Mouse (Mus musculus): ENCODE results near the gene Neurl2.
"Not testable (repeated sequence)": the region's sequence is repeated elsewhere in the genome, so short reads cannot be mapped to it uniquely, and the experiment has no call there.

Gene Neurl2

DNA sequence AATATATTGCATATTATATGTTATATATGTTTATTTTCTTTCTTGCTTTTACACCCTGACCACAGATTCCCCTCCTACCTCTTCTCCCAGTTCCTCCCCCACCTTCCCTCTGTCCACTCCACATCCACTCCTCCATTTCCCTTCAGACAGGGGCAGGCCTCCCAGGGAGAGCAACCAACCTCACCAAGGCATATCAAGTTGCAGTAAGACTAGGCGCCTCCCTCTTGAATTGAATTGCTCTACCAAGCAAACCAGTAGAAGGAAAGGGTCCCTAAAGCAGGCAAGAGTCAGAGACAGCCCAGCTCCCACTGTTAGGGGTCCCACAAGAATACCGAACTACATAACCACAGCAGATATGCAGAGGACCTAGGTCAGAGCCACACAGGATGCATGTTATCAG is 25.9 kb upstream of the Neurl2 start:
- in situ Hi-C loops (cut with MboI, MseI), result no loop called here

GRCm38 (mm10) chr2:164857842-164858553 is 24.7 kb upstream of the Neurl2 start:
- in situ Hi-C loops (cut with MboI, MseI), result no loop called here

DNA sequence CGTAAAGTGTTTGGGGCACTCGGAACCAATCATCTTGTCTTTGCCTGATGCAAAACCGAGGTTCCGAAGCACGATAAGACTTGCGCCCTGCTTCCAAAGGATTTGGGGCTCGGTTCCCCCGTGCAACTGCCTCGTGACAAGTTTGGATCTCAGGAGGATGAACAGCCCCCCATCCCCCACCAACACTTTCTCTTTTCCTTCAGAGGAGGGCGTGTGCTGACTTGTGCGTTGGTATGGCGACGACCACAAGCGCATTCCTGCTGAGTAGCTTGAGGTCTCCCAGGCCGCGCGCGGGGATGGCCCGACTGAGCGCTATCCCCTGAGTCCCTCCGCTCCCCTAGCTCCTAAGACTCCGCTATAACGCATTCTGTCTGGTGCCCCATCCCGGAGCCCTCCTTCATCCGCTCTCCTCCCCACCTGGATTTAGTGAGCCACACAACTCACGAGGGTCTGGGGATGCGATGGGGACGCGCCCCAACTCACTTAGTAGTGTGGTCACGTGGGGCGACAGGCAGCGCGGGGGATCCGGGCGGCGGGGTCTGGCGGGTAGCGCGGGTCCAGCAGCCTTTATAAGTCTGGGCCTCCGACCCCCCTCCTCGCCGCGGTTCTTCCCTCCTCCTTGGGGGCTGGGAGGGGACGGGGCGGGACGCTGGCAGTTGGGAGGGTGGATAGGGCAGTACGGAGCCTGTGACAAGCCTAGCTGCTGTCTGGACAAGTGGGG is 24.0 kb upstream of the Neurl2 start, which contains the start of gene Pltp:
TSS of gene Pltp (minus strand) at position 611 of the 721 bp plus-strand sequence.
- in situ Hi-C loops (cut with MboI, MseI), result no loop called here

DNA sequence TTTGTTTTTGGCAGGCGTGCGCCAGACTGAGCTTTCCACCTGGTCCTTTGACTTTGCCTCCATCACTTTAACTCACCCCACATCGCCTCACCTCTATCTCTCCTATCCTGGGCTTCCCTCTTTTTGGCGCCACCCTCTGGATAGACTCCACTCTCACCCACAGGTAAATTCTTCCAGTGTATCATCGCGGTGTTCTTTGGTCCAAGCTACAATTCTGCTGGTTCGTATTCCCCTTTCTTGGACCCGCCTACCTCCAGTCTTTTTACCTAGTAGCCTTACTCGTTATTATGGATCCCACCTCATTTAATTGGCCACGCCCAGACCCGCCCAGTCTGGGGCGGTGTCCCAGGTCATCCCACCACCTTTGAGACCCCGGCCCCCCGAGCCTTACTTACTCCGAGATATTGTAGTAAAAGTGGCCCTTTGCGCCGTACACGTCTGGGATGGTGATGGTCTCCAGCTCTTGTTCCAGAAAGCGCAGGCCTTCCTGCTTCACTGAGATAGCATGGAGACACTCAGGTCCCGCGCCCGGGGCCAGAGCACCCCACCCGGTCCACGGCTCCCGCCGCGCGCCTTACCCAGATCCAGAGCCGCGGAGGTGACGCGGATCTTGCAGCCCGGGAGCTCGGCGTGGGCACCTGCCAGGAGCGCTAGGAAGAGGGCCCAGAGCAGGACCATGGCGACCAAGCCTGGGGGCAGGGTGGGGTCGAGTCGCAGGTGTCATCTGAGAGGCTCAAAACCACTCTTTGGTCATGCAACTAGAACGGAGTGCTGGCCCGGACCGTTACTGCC is 23.2 kb upstream of the Neurl2 start:
- in situ Hi-C loops (cut with MboI, MseI), result no loop called here

GRCm38 (mm10) chr2:164855572-164855971 is 22.3 kb upstream of the Neurl2 start:
- in situ Hi-C loops (cut with MboI, MseI), result not testable (repeated sequence)

DNA sequence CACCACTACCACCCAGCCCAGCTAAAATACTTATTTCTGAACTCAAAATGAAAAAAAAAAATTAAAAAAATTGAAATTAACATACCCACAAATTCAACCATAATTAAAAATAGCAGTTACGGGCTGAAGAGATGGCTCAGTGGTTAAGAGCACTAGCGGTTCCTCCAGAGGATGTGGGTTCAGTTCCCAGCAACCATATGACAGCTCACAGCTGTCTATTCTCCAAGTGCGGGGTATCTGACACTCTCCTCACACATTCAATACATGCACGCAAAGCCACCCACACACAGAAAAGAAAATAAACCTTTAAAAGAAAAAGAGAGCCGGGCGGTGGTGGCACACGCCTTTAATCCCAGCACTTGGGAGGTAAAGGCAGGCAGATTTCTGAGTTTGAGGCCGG is 16.8 kb upstream of the Neurl2 start:
- in situ Hi-C loops (cut with MboI, MseI), result no loop called here

DNA sequence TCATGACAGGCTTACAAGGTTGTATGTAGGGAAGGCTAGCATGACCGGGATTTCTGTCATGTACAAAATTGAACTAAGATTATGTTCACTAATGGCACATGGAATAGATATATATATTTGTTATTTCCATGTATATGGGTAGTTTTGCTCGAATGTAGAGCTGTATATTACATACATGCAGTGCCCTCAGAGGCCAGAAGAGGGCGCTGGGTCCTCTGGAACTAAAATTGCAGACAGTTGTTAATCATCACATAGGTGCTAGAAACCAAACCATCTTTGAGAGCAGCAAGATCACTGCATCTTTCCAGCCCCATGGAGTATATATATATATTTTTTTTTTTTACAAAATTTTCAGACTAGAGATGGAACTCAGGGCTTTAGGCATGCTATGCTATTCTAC is 12.5 kb upstream of the Neurl2 start:
- in situ Hi-C loops (cut with MboI, MseI), result no loop called here

- in situ Hi-C loops (cut with MboI, MseI), result loop anchor here in 1 of 2 experiments (5.0 kb wide), 1 partner anchor 37 kb away; no protein-coding TSS in a partner anchor
Measured at GRCm38 (mm10) chr2:164835164-164835563, 1.9 kb upstream of the Neurl2 start.

DNA sequence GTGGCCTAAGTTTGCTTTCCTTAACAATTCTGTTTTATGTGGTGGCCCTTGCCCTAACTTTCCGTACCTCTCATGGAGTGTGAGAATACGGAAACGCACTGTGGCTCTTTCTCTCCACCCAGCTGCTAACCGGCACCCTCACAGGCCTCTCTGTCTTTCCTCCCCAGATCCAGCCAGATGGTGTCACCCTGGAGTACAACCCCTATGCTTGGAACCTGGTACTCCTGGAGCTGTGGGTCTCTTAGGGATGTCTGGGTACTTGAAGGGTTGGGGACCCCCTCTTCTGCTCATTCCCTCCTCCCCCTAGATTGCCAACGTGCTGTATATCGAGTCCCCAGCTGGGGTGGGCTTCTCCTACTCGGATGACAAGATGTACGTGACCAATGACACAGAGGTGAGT is 1.3 kb upstream of the Neurl2 start:
- in situ Hi-C loops (cut with MboI, MseI), result no loop called here

- in situ Hi-C loops (cut with MboI, MseI), result no loop called here
Measured at GRCm38 (mm10) chr2:164832748-164833301, 431 bp downstream of the Neurl2 start, which contains the start of gene Ctsa. Gene Ctsa (plus strand): TSS chr2:164832873.

DNA sequence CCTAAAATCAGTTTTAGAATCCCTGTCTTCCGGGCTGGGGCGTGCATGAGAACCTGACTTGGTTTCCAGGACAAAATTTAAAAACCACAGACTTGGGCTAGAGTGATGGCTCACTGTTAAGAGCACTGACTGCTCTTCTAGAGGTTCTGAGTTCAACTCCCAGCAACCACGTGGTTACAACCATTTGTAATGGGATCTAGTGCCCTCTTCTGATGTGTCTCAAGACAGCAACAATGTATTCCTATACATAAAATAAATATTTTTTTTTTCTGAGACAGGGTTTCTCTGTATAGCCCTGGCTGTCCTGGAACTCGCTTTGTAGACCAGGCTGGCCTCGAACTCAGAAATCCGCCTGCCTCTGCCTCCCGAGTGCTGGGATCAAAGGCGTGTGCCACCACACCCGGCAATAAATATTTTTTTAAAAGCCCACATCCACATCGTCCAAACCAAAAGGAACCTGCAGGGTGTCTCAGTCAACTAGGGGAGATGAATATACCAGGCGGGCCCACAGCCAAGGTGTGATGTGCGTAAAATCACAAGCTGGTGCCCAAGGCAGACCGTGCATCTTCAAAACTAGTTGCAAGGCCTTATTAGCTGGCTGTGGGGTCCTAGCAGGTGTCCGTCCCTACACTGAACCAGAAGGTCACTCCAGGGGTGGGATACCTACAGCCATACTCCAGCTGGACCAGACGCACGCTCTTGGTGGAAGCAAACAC is 1.1 kb downstream of the Neurl2 start:
- in situ Hi-C loops (cut with MboI, MseI), result no loop called here

DNA sequence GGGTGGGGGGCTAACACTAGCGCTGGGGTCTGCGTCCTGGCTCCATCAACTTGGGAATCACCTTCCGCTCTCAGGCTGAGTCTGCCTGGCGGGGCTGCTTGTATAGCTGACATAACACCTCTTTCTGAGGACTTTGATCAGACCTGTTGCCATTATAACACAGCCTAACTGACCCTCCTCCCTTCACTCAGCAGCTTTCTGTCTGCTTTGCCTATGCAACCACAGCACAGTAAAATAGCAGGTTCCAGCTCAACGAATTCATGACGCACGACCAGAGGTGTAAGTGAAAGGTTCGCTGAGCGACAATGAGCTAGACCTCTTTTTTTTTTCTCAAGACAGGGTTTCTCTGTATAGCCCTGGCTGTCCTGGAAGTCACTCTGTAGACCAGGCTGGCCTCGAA is 2.2 kb downstream of the Neurl2 start:
- in situ Hi-C loops (cut with MboI, MseI), result no loop called here

GRCm38 (mm10) chr2:164829090-164829489 is 4.2 kb downstream of the Neurl2 start:
- in situ Hi-C loops (cut with MboI, MseI), result no loop called here

DNA sequence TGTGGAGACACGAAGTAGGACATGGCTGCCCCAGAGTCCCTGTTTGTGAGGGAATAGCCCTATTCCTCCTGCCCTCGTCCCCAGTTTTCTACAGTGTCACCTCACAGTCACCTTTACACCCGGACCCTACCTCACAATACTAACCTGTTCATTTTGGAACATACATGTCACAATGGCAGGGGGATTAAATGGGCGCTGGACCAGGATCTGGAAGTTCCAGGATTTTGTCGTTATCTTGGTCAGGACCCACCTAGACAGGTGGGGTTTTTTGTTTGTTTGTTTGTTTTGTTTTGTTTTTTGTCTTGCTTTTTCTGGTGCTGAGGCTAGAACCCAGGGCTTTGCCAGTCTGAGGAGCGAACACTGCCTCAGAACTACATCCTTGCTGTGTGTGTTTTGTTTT is 4.8 kb downstream of the Neurl2 start, which contains the start of gene Spata25:
TSS of gene Spata25 (minus strand) at position 101 of the 400 bp plus-strand sequence.
- in situ Hi-C loops (cut with MboI, MseI), result no loop called here

DNA sequence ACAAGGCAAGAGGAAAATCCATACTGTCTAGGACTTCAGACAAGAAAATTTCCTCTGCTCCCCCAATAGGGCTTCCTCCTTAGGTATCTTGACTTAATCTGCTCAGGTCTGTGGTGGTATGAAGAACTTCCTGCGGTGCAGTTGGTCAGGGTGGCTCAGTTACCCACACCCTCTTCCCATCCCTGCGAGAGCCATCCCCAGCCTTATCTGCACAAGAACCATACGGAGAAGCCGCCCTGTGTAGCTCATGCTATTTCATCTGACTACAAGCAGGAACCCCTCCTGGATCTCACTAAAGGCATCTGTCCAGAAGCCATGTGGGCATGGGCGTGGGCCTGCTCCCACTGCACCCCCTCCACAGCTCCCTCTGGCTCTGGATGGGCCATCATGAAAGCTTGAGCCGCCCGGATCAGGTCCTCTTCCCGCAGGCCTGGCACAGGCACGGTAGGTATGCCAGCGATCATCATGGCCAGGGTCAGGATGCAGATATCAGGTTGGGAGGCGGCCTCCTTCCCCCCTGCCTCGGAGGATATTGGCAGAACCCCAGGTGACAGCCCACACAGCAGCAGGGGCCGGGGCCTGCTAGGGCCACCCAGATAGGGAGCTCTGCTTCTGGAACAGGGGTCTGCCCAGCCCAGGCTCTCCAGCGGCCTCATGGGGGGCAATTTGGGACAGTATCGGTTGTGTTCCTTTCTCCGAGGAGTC is 6.0 kb downstream of the Neurl2 start:
- in situ Hi-C loops (cut with MboI, MseI), result no loop called here

DNA sequence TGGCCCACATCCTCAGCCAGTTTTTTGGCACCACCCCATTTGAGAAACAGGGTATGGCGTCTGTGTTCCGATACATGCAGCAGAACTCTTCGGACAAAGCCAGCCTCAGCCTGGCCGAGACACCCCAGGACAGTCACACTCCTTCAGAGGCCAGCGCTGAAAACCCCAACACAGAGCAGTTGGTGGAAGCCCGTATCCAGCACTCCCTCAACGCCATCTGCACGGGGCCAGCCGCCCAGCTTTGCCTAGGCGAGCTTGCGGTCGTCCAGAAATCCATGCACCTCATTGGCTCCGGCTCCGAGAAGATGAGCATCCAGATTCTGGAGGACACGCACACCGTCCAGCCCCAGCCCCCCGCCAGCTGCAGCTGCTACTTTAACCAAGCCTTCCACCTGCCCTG is 7.7 kb downstream of the Neurl2 start:
- in situ Hi-C loops (cut with MboI, MseI), result no loop called here

- in situ Hi-C loops (cut with MboI, MseI), result no loop called here
Measured at GRCm38 (mm10) chr2:164823969-164824368, 9.3 kb downstream of the Neurl2 start.

GRCm38 (mm10) chr2:164823181-164823585 is 10.1 kb downstream of the Neurl2 start:
- in situ Hi-C loops (cut with MboI, MseI), result no loop called here

DNA sequence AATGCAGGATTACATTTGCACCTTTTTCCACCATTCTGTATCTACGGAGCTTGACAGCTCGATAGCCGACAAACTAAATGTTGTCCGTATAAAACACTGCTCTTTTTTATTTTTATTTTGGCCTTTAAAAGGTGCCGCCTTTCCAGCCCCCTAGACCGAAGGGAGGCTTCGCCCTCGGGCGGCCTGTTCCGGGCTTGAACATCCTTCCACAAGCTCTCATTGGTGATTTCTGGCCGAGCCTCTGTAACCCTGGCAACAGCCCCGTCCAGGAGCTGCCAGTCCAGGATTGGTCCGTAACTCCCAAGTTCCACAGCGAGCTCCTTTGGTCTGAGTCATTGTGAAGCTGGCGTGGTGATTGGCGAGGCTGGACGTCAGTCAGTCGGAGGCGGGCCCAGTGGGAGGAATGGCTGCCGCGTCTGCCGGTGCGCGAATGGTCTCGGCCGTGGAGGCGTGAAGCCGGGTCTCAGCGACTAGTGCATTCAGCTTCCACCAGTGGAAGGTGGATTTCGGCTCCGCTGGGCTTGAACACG is 10.6 kb downstream of the Neurl2 start, which contains the start of gene Zswim1:
TSS of gene Zswim1 (plus strand) at position 51 of the 530 bp plus-strand sequence.
- in situ Hi-C loops (cut with MboI, MseI), result no loop called here

DNA sequence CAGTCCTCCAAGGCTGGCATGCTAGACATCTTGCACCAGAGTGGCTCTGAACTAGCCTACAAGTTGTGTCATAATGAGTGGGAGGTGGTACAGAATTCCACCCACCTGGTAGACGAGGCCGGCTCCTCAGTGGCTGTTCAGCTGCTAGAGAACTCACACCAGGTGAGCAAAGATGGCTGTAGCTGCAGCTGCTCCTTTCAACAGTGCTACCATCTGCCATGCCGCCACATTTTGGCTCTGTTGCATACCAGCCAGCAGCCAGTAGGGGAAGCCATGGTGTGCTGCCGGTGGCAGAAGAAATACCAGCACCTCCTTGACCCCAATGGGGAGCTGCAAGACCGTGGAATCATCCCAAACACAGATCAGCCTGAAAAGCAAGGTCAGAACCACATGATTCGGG is 12.2 kb downstream of the Neurl2 start:
- in situ Hi-C loops (cut with MboI, MseI), result no loop called here
